Mouse (Mus musculus) frontal cortex, postnatal 36 days (tissue): ENCODE measurements around the gene Cass4.

Experiments
- DNase-seq, 2 experiments: peaks; one replicate each; pipeline ENCODE4 v3.0.0; 2022; ENCODE audit warnings: low spot score in 2 of 2

The Cass4 gene

GRCm38 (mm10) chr2:172439843-172440639 is 46.4 kb downstream of the Cass4 start, which contains the start of gene Rtf2:
Gene Rtf2, plus strand, starts transcription at chr2:172440556.
- DNase-seq = peak; percentile 99 to 100

- no peak for DNase-seq
Observed at GRCm38 (mm10) chr2:172440640-172441005, 47.0 kb downstream of the Cass4 start.

DNA sequence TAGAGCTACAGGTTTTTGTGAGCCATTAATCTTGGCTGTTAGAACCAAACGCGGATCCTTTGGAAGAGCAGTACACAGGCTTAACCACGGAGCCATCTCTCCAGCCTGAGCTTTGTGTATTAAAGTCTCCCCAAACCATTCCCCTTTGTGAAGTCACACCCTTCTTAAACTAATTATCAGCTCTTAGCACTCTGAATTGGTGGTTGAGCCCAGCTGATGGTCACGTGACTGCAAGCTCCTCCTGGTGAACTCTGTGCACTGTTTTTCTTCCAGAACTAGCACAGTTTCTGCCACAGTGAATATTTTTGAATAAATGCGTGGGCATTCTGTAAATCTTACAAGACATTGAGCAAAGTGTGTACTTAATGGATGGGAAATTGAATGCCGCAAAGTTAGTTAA is 47.6 kb downstream of the Cass4 start:
- no peak for DNase-seq

DNA sequence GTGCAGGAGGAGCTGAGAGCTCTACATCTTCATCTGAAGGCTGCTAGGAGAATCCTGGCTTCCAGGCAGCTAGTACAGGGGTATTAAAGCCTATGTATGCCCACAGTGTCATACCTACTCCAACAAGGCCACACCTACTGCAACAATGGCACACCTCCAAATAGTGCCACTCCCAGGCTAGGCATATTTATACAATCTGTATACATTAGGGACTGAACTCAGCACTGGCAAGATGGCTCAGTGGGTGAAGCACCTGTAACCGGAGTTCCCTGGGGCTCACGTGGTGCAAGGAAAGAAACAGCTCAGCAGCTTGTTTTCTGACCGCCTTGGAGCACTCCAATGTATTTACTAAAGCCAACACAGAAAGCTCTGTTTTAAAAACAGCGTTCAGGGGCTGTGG is 52.0 kb downstream of the Cass4 start:
- no peak for DNase-seq

GRCm38 (mm10) chr2:172447317-172447716 is 53.7 kb downstream of the Cass4 start:
- DNase-seq = no peak

DNA sequence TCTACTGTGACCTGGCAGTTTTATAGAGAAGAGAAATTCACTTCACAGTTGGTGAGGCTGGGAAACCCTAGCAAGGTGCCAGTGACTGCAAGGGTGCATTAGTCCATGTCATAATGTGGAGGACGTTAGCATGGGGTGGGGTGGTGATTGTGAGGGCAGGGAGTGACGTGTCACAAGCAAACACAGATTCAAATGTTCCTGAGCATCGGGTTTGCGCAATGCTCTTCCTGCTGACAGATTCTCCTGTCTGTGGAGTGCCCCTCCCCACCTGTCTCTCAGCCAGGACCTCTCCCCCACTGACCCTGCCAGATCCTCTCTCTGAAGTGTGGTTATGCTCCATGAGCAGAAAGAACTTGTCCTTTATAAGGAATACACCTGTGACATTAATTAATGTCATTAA is 54.7 kb downstream of the Cass4 start:
- DNase-seq = no peak

- no peak for DNase-seq
Observed at GRCm38 (mm10) chr2:172450640-172451039, 57.0 kb downstream of the Cass4 start.

GRCm38 (mm10) chr2:172452031-172452430 is 58.4 kb downstream of the Cass4 start:
- DNase-seq = no peak

GRCm38 (mm10) chr2:172452458-172452857 is 58.9 kb downstream of the Cass4 start:
- no peak for DNase-seq

GRCm38 (mm10) chr2:172458496-172458895 is 64.9 kb downstream of the Cass4 start, which contains the start of gene Gcnt7:
Gene Gcnt7, minus strand, starts transcription at chr2:172458596.
- no peak for DNase-seq

- no peak for DNase-seq
Observed at GRCm38 (mm10) chr2:172460647-172461046, 67.1 kb downstream of the Cass4 start.

GRCm38 (mm10) chr2:172462813-172463212 is 69.2 kb downstream of the Cass4 start:
- DNase-seq = no peak

GRCm38 (mm10) chr2:172466427-172467132 is 73.0 kb downstream of the Cass4 start:
- DNase-seq = no peak

DNA sequence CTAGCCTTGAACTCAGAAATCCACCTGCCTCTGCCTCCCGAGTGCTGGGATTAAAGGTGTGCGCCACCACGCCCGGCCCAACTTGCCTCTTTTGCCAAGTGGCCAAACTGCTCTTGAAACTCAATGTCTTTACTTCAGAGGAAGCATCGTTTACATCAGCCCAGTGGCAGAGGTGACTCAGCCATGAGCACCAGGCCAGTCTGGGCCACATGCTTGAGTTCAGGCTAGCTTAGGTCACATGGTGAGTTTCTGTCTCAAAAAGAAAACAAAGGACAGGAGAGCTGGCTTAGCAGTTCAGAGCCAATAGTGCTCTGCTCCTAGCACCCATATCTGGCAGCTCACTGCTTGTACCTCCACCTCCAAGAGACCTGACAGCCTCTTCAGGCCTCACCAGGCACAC is 73.6 kb downstream of the Cass4 start:
- DNase-seq = no peak

- peak in 1 of 2 experiments; percentile 16 for DNase-seq
Observed at GRCm38 (mm10) chr2:172468346-172468819, 74.8 kb downstream of the Cass4 start.

GRCm38 (mm10) chr2:172472318-172472717 is 78.7 kb downstream of the Cass4 start, which contains the start of gene Fam209:
Gene Fam209, plus strand, starts transcription at chr2:172472520.
- DNase-seq = no peak

DNA sequence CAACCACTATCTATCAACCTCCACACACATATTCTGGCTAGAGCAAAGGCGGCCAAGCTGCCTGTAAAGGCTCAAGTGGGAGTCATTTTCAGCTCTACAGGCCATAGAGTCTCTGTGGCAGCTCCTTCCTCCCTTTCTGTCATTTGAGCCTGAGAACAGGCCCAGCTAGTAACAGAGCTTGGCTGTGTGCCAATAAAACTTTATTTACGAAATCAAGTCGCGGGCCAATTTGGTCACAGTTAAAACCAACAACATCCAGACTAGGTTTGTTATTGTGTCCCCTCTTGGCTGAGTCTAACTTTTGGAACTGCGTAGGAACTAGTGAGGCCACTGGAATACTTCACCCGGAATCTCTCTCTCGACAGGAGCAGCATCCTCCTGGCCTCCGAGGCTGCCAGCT is 80.0 kb downstream of the Cass4 start:
- no peak for DNase-seq

- DNase-seq = no peak
Observed at GRCm38 (mm10) chr2:172474970-172475369, 81.4 kb downstream of the Cass4 start.

- DNase-seq = no peak
Observed at GRCm38 (mm10) chr2:172476707-172477260, 83.2 kb downstream of the Cass4 start.

DNA sequence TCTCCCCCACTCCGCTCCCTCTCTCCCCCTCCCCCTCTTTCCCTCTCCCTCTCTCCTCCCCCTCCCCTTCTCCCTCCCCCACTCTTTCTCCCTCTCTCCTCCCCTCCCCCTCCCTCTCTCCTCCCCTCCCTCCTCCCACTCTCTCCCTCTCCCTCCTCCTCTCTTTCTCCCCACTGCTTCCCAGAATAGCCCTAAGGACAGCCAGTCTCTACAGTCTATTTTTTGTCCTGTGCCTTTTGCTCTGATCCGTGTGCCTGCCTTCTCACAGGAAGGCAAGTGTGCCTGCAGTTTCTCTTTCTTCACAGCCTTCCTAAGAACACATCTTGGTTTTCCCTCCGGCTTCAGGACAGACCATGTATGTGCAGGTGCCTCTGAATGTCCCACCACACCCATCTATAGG is 83.8 kb downstream of the Cass4 start:
- DNase-seq = no peak

GRCm38 (mm10) chr2:172477860-172478259 is 84.3 kb downstream of the Cass4 start:
- DNase-seq = peak in 1 of 2 experiments; percentile 71

- DNase-seq = no peak
Observed at GRCm38 (mm10) chr2:172480296-172480695, 86.7 kb downstream of the Cass4 start.
